Mouse (Mus musculus) megakaryocyte, embryonic 14.5 days (primary cell): Measurements from ENCODE around the gene Arfgef3.

Source experiments
- FLI1 ChIP-seq: IDR thresholded peaks from 2 replicates; pipeline ENCODE4 v1.6.1; 2012; ENCODE audit warnings: low read length, inconsistent platforms, mixed read lengths
- GATA1 ChIP-seq: IDR thresholded peaks from 3 replicates; pipeline ENCODE4 v1.6.1; 2012; ENCODE audit warnings: mixed read lengths, low read length, inconsistent platforms, borderline replicate concordance

DNA sequence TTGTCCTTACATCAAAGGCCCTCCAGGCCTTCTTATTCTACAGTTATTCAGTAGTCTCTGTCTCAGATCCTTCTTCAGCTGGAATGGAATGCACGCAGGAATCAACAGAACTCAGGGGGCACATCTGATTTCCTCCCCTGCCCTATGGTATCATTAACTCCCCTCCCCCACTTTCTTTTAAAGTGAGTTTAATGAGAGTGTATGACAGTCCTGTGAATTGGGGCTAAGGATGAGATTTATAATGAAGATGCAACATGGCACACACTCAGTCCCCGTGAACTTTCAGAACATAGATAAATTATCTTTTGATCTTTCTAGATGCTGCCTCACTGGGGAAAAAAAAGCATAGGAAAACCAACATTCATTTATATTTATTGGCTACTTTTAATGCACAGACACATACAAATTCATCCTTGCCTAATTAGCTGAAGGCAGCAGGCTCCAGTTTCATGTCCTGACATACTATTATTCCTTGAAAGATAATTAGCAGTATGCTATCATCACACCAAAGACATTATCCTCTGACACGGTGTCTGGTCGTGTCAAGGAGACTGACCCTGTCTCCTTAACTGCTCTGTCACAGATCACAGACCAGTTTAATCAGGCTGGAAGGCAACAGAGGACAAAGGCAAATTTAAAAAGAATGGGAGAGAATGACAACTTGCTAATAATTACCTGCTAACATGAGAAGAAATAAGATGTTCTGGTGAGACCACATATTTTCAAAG is 39.2 kb downstream of the Arfgef3 start:
- no peak for TF ChIP-seq FLI1
- no peak for TF ChIP-seq GATA1
